Mouse (Mus musculus) limb, embryonic 12.5 days (tissue): ENCODE results near the gene Adgrv1. TPM values are rescaled to one million over a fixed set of nuclear protein-coding genes. Genes with fewer than 3 reads are reported as not detected.
A peak's percentile ranks its signal among the peaks of the same experiment; 100 is the strongest.

Experiments
- ATAC-seq: fragments of 200-750 bp; cut with Nextera tagmentation; 2 replicates; pipeline ENCODE4 v1.8.0; 2017; ENCODE audit warnings: low read depth, moderate TSS enrichment; ENCODE audit not compliant: insufficient number of reproducible peaks, insufficient read depth, low FRiP score, low TSS enrichment
- H3K27ac ChIP-seq: fragments of 300-500 bp; sonication (generic); 2 replicates; pipeline ENCODE4 v1.5.1; 2016; ENCODE audit warnings: mild to moderate bottlenecking, moderate library complexity
- H3K27me3 ChIP-seq: fragments of 300-500 bp; sonication (generic); 2 replicates; pipeline ENCODE4 v1.6.1; 2016; ENCODE audit warnings: mild to moderate bottlenecking, moderate library complexity
- H3K36me3 ChIP-seq: fragments of 300-500 bp; sonication (generic); 2 replicates; pipeline ENCODE4 v1.6.1; 2016; ENCODE audit warnings: mild to moderate bottlenecking, moderate library complexity
- H3K4me1 ChIP-seq: fragments of 300-500 bp; sonication (generic); replicated peaks from 2 replicates; pipeline ENCODE4 v1.6.1; 2016
- H3K4me2 ChIP-seq: fragments of 300-500 bp; sonication (generic); 2 replicates; pipeline ENCODE4 v1.6.1; 2016; ENCODE audit warnings: mild to moderate bottlenecking, moderate library complexity
- H3K4me3 ChIP-seq: fragments of 300-500 bp; sonication (generic); replicated peaks from 2 replicates; pipeline ENCODE4 v1.5.1; 2016; ENCODE audit warnings: mild to moderate bottlenecking
- H3K9ac ChIP-seq: fragments of 300-500 bp; sonication (generic); replicated peaks from 2 replicates; pipeline ENCODE4 v1.6.1; 2016; ENCODE audit warnings: mild to moderate bottlenecking, moderate library complexity
- H3K9me3 ChIP-seq: fragments of 300-500 bp; sonication (generic); 2 replicates; pipeline ENCODE4 v1.6.1; 2016; ENCODE audit warnings: mild to moderate bottlenecking, moderate library complexity
- whole genome bisulfite sequencing: fragments of 180-500 bp; shearing (Covaris S2); methylation state at CpG from one replicate; pipeline ENCODE4 v1.1.7; 2016; 5-methylcytosine and 5-hydroxymethylcytosine counted together
- polyA plus RNA-seq: library from polyadenylated mRNA; unstranded; fragments of >200 nt; fragmentation: Nextera tagmentation; extraction: Ambion mirVana; gene quantifications from 2 replicates; pipeline ENCODE4 v1.2.1, GENCODE M21; 2016

Gene Adgrv1
- polyA plus RNA-seq, 1 experiment from 2014 or later = 0.97 TPM

GRCm38 (mm10) chr13:81358766-81359165 lies 274.2 kb downstream of the Adgrv1 start:
- no peaks in the 10 kb centered on the region for H3K4me1 ChIP-seq
- ATAC-seq = no peak

GRCm38 (mm10) chr13:81358365-81358764 lies 274.6 kb downstream of the Adgrv1 start:
- Histone ChIP-seq H3K9ac (no peak overlapping the region), H3K4me2 (no peak overlapping the region), H3K4me3 (no peak overlapping the region), H3K27ac (no peak overlapping the region), H3K9me3 (no peaks in the 10 kb centered on the region), H3K36me3 (no peaks in the 10 kb centered on the region), H3K27me3 (no peaks in the 10 kb centered on the region), H3K4me1 (no peaks in the 10 kb centered on the region)
- WGBS = 88% methylated on average over 4 of the region's 4 CpGs
- no peak for ATAC-seq

More at GRCm38 (mm10) chr13:81358766-81359165, 274.2 kb downstream of the Adgrv1 start:
- Histone ChIP-seq H3K4me2 (no peak overlapping the region), H3K36me3 (no peaks in the 10 kb centered on the region), H3K4me3 (no peak overlapping the region), H3K9ac (no peak overlapping the region), H3K27ac (no peak overlapping the region), H3K9me3 (no peaks in the 10 kb centered on the region), H3K27me3 (no peaks in the 10 kb centered on the region)
- 50% methylated on average over 1 of the region's 1 CpGs for WGBS

GRCm38 (mm10) chr13:81357215-81357614 lies 275.7 kb downstream of the Adgrv1 start:
- no peak overlapping the region for H3K9ac ChIP-seq
- no peaks in the 10 kb centered on the region for H3K36me3 ChIP-seq
- WGBS = 96% methylated on average over 3 of the region's 3 CpGs
- H3K4me1 ChIP-seq = no peaks in the 10 kb centered on the region
- no peak overlapping the region for H3K27ac ChIP-seq
- no peak overlapping the region for H3K4me3 ChIP-seq
- H3K27me3 ChIP-seq = no peaks in the 10 kb centered on the region
- ATAC-seq = no peak
- no peaks in the 10 kb centered on the region for H3K9me3 ChIP-seq
- no peak overlapping the region for H3K4me2 ChIP-seq

GRCm38 (mm10) chr13:81354587-81354986 lies 278.4 kb downstream of the Adgrv1 start:
- Histone ChIP-seq H3K9ac (no peak overlapping the region), H3K4me3 (no peak overlapping the region)

GRCm38 (mm10) chr13:81352296-81352695 lies 280.7 kb downstream of the Adgrv1 start:
- Histone ChIP-seq H3K36me3 (no peaks in the 10 kb centered on the region), H3K27ac (no peak overlapping the region), H3K9ac (no peak overlapping the region), H3K27me3 (no peaks in the 10 kb centered on the region), H3K4me2 (no peak overlapping the region), H3K4me3 (no peak overlapping the region), H3K4me1 (no peaks in the 10 kb centered on the region), H3K9me3 (no peaks in the 10 kb centered on the region)
- WGBS = 54% methylated on average over 11 of the region's 11 CpGs
- ATAC-seq = no peak

More at GRCm38 (mm10) chr13:81354587-81354986, 278.4 kb downstream of the Adgrv1 start:
- 91% methylated on average over 5 of the region's 5 CpGs for WGBS
- Histone ChIP-seq H3K36me3 (no peaks in the 10 kb centered on the region), H3K4me2 (no peak overlapping the region), H3K4me1 (no peaks in the 10 kb centered on the region), H3K27ac (no peak overlapping the region), H3K27me3 (no peaks in the 10 kb centered on the region), H3K9me3 (no peaks in the 10 kb centered on the region)
- ATAC-seq = no peak

GRCm38 (mm10) chr13:81351462-81352155 lies 281.3 kb downstream of the Adgrv1 start:
- Histone ChIP-seq H3K9me3 (no peaks in the 10 kb centered on the region), H3K9ac (no peak overlapping the region), H3K4me2 (no peak overlapping the region), H3K4me1 (no peaks in the 10 kb centered on the region), H3K4me3 (no peak overlapping the region), H3K27me3 (no peaks in the 10 kb centered on the region), H3K36me3 (no peaks in the 10 kb centered on the region), H3K27ac (0 out of 2 replicates have a peak overlapping the region, but pooled peaks have one; percentile 29)
- WGBS = 77% methylated on average over 14 of the region's 14 CpGs
- no peak for ATAC-seq

- Histone ChIP-seq H3K4me1 (no peaks in the 10 kb centered on the region), H3K27ac (no peak overlapping the region), H3K27me3 (no peaks in the 10 kb centered on the region), H3K4me3 (no peak overlapping the region), H3K9me3 (peaks cover 6% of the 10 kb centered on the region; the same call in 1 of the 2 replicates), H3K36me3 (no peaks in the 10 kb centered on the region), H3K9ac (no peak overlapping the region), H3K4me2 (no peak overlapping the region)
- 86% methylated on average over 15 of the region's 15 CpGs for WGBS
- ATAC-seq = no peak
These were observed 285.5 kb downstream of the Adgrv1 start for GRCm38 (mm10) chr13:81347261-81347980.

- H3K4me1 ChIP-seq = no peaks in the 10 kb centered on the region
- WGBS = 70% methylated on average over 2 of the region's 2 CpGs
- no peak overlapping the region for H3K9ac ChIP-seq
- no peak overlapping the region for H3K4me3 ChIP-seq
- no peaks in the 10 kb centered on the region for H3K36me3 ChIP-seq
- no peak overlapping the region for H3K4me2 ChIP-seq
- no peak for ATAC-seq
- H3K9me3 ChIP-seq = peaks cover 6% of the 10 kb centered on the region; the same call in 1 of the 2 replicates
- no peaks in the 10 kb centered on the region for H3K27me3 ChIP-seq
- no peak overlapping the region for H3K27ac ChIP-seq
These were observed 289.9 kb downstream of the Adgrv1 start for GRCm38 (mm10) chr13:81342987-81343596.

- Histone ChIP-seq H3K9ac (no peak overlapping the region), H3K9me3 (no peaks in the 10 kb centered on the region), H3K27me3 (no peaks in the 10 kb centered on the region), H3K4me2 (no peak overlapping the region), H3K4me3 (no peak overlapping the region), H3K4me1 (no peaks in the 10 kb centered on the region), H3K27ac (no peak overlapping the region), H3K36me3 (no peaks in the 10 kb centered on the region)
- WGBS = 82% methylated on average over 1 of the region's 1 CpGs
- no peak for ATAC-seq
These were observed 297.7 kb downstream of the Adgrv1 start for GRCm38 (mm10) chr13:81335241-81335640.

- Histone ChIP-seq H3K4me2 (no peak overlapping the region), H3K9me3 (no peaks in the 10 kb centered on the region), H3K27me3 (no peaks in the 10 kb centered on the region), H3K9ac (no peak overlapping the region), H3K27ac (no peak overlapping the region), H3K4me1 (no peaks in the 10 kb centered on the region; the same call in 1 of the 2 replicates), H3K4me3 (no peak overlapping the region), H3K36me3 (no peaks in the 10 kb centered on the region)
- ATAC-seq = no peak; the same call in 1 of the 2 replicates
- WGBS = 4% methylated on average over 3 of the region's 3 CpGs
These were observed 300.9 kb downstream of the Adgrv1 start for GRCm38 (mm10) chr13:81332018-81332417.

GRCm38 (mm10) chr13:81329762-81330161 lies 303.2 kb downstream of the Adgrv1 start:
- no peak for ATAC-seq
- H3K4me2 ChIP-seq = no peak overlapping the region
- no peaks in the 10 kb centered on the region for H3K9me3 ChIP-seq
- no peaks in the 10 kb centered on the region for H3K36me3 ChIP-seq
- H3K27me3 ChIP-seq = no peaks in the 10 kb centered on the region
- WGBS = 86% methylated on average over 5 of the region's 5 CpGs
- H3K9ac ChIP-seq = no peak overlapping the region
- no peak overlapping the region for H3K4me3 ChIP-seq
- H3K4me1 ChIP-seq = peaks cover 3% of the 10 kb centered on the region; the same call in 1 of the 2 replicates
- H3K27ac ChIP-seq = no peak overlapping the region
